Mouse (Mus musculus): ENCODE measurements at regions not wholly inside any gene's neighbourhood (a gene's known extent, or its start where the extent isn't known, plus 50 kb on each side); places are given as distances from the start of the nearest gene placed in this dataset.

DNA sequence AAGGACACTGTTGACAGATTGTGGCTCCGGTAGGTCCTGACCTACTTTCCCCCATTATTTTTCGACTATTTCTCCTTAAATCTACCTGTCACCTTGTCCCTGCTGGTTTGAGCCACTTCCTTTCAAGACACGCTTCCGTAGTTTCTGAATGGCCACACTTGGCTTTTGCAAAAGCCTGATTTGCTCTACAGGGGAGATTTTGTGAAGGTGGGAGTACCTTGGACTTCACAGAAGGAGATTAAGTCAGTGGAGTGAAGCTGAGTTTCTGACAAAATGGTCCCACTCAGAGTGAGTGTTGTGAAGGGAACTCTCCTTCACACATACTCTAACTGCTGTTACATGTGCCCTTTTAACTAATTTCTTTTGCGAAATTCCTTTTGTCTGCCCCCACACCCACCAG lies 157.0 kb upstream of the 4931417E11Rik start:
- Histone ChIP-seq H3K4me1 (ENCODE audit: control insufficient read depth, insufficient read depth) (no peaks in the 10 kb centered on the region), H3K4me3 (ENCODE audit: low read depth, low read length) (no peak overlapping the region), H3K36me3 (replicated peaks; ENCODE audit: control insufficient read depth, insufficient read depth, low read length) (no peaks in the 10 kb centered on the region), H3K9ac (replicated peaks; ENCODE audit: low read depth, low read length) (no peak overlapping the region), H3K27me3 (ENCODE audit: control insufficient read depth, insufficient read depth, low read length) (no peaks in the 10 kb centered on the region), H3K27ac (ENCODE audit: low read depth) (no peak overlapping the region), H3K9me3 (replicated peaks; ENCODE audit: control insufficient read depth, low read length) (no peaks in the 10 kb centered on the region), H3K4me2 (ENCODE audit: low read depth, low read length) (no peak overlapping the region)
- ATAC-seq (ENCODE audit: insufficient read depth, low read depth) (no peak), DNase-seq (ENCODE audit: low spot score) (no peak)
- no peak for TF ChIP-seq EP300 (IDR thresholded peaks at IDR 0.05; ENCODE audit: low read depth)
- TF ChIP-seq CTCF (IDR thresholded peaks at IDR 0.05; ENCODE audit: low read depth) = no peak
- 67% methylated on average over 5 of the region's 5 CpGs for WGBS

- no peak overlapping the region for H3K4me3 ChIP-seq (ENCODE audit: low read depth, low read length)
- H3K9ac ChIP-seq (replicated peaks; ENCODE audit: low read depth, low read length) = no peak overlapping the region
- no peaks in the 10 kb centered on the region for H3K27me3 ChIP-seq (ENCODE audit: control insufficient read depth, insufficient read depth, low read length)
- TF ChIP-seq CTCF (IDR thresholded peaks at IDR 0.05; ENCODE audit: low read depth) (no peak), EP300 (IDR thresholded peaks at IDR 0.05; ENCODE audit: low read depth) (no peak)
- no peaks in the 10 kb centered on the region for H3K4me1 ChIP-seq (ENCODE audit: control insufficient read depth, insufficient read depth)
- DNase-seq (ENCODE audit: low spot score) (no peak), ATAC-seq (ENCODE audit: insufficient read depth, low read depth) (no peak)
- no peak overlapping the region for H3K27ac ChIP-seq (ENCODE audit: low read depth)
- 83% methylated on average over 1 of the region's 1 CpGs for WGBS
- no peaks in the 10 kb centered on the region for H3K36me3 ChIP-seq (replicated peaks; ENCODE audit: control insufficient read depth, insufficient read depth, low read length)
- no peak overlapping the region for H3K4me2 ChIP-seq (ENCODE audit: low read depth, low read length)
- H3K9me3 ChIP-seq (replicated peaks; ENCODE audit: control insufficient read depth, low read length) = no peaks in the 10 kb centered on the region
Measured at GRCm38 (mm10) chr6:73624211-73624610, 154.7 kb upstream of the 4931417E11Rik start.

GRCm38 (mm10) chr6:73621839-73622426 lies 152.5 kb upstream of the 4931417E11Rik start:
- 71% methylated on average over 4 of the region's 4 CpGs for WGBS
- no peak for DNase-seq (ENCODE audit: low spot score)
- no peak overlapping the region for H3K27ac ChIP-seq (ENCODE audit: low read depth)
- no peak for ATAC-seq (ENCODE audit: insufficient read depth, low read depth)
- no peak overlapping the region for H3K4me3 ChIP-seq (ENCODE audit: low read depth, low read length)
- no peaks in the 10 kb centered on the region for H3K27me3 ChIP-seq (ENCODE audit: control insufficient read depth, insufficient read depth, low read length)
- no peaks in the 10 kb centered on the region for H3K9me3 ChIP-seq (replicated peaks; ENCODE audit: control insufficient read depth, low read length)
- H3K9ac ChIP-seq (replicated peaks; ENCODE audit: low read depth, low read length) = no peak overlapping the region
- no peak for TF ChIP-seq EP300 (IDR thresholded peaks at IDR 0.05; ENCODE audit: low read depth)
- no peak for TF ChIP-seq CTCF (IDR thresholded peaks at IDR 0.05; ENCODE audit: low read depth)
- no peaks in the 10 kb centered on the region for H3K4me1 ChIP-seq (ENCODE audit: control insufficient read depth, insufficient read depth)
- no peak overlapping the region for H3K4me2 ChIP-seq (ENCODE audit: low read depth, low read length)
- no peaks in the 10 kb centered on the region for H3K36me3 ChIP-seq (replicated peaks; ENCODE audit: control insufficient read depth, insufficient read depth, low read length)

DNA sequence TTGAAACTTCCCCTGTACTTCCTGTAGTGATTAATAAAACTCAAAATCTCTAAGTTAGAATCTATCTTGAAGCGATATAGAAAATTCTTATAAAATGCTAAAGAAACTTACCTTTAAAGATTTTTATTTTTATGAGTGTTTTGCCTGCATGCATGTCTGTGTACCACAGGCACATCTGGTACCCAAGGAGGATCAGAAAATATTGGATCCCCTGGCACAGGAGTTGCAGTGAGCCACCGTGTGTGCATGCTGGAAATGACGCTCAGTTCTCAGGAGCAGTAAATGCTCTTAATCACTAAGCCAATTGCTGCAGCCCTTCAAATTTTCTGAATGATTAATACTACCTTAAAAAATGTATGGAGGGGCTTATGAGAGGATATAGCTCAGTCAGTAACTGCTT lies 142.8 kb upstream of the 4931417E11Rik start:
- H3K4me1 ChIP-seq (ENCODE audit: control insufficient read depth, insufficient read depth) = no peaks in the 10 kb centered on the region
- no peak for DNase-seq (ENCODE audit: low spot score)
- TF ChIP-seq EP300 (IDR thresholded peaks at IDR 0.05; ENCODE audit: low read depth) (no peak), CTCF (IDR thresholded peaks at IDR 0.05; ENCODE audit: low read depth) (no peak)
- no peaks in the 10 kb centered on the region for H3K27me3 ChIP-seq (ENCODE audit: control insufficient read depth, insufficient read depth, low read length)
- no peaks in the 10 kb centered on the region for H3K36me3 ChIP-seq (replicated peaks; ENCODE audit: control insufficient read depth, insufficient read depth, low read length)
- no peaks in the 10 kb centered on the region for H3K9me3 ChIP-seq (replicated peaks; ENCODE audit: control insufficient read depth, low read length)
- no peak overlapping the region for H3K9ac ChIP-seq (replicated peaks; ENCODE audit: low read depth, low read length)
- WGBS = 74% methylated on average over 3 of the region's 3 CpGs
- H3K4me2 ChIP-seq (ENCODE audit: low read depth, low read length) = no peak overlapping the region
- no peak overlapping the region for H3K4me3 ChIP-seq (ENCODE audit: low read depth, low read length)
- no peak for ATAC-seq (ENCODE audit: insufficient read depth, low read depth)
- H3K27ac ChIP-seq (ENCODE audit: low read depth) = no peak overlapping the region

DNA sequence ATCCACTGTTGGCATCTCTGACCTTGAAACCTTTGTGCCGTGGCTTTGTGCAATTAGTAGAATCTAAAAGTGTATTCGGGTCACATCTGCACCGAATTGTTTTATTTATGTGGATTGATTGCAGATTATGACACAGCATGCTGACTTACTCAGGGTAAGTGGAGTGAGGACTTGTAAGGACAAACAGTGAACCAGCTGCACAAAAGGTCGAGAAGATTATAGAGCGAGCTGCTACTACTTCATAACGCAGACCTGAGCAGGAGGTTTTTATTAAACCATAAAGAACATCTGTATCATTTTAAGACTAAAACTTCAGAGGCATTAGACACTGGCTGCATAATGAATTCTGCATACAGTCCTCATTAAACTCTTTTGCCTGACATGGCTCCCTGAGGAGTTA lies 142.4 kb upstream of the 4931417E11Rik start:
- DNase-seq (ENCODE audit: low spot score) (no peak), ATAC-seq (ENCODE audit: insufficient read depth, low read depth) (no peak)
- no peak overlapping the region for H3K27ac ChIP-seq (ENCODE audit: low read depth)
- H3K27me3 ChIP-seq (ENCODE audit: control insufficient read depth, insufficient read depth, low read length) = no peaks in the 10 kb centered on the region
- H3K36me3 ChIP-seq (replicated peaks; ENCODE audit: control insufficient read depth, insufficient read depth, low read length) = no peaks in the 10 kb centered on the region
- no peak overlapping the region for H3K9ac ChIP-seq (replicated peaks; ENCODE audit: low read depth, low read length)
- H3K4me1 ChIP-seq (ENCODE audit: control insufficient read depth, insufficient read depth) = no peaks in the 10 kb centered on the region
- TF ChIP-seq EP300 (IDR thresholded peaks at IDR 0.05; ENCODE audit: low read depth) = no peak
- no peak for TF ChIP-seq CTCF (IDR thresholded peaks at IDR 0.05; ENCODE audit: low read depth)
- 77% methylated on average over 6 of the region's 6 CpGs for WGBS
- no peak overlapping the region for H3K4me3 ChIP-seq (ENCODE audit: low read depth, low read length)
- no peaks in the 10 kb centered on the region for H3K9me3 ChIP-seq (replicated peaks; ENCODE audit: control insufficient read depth, low read length)
- no peak overlapping the region for H3K4me2 ChIP-seq (ENCODE audit: low read depth, low read length)

DNA sequence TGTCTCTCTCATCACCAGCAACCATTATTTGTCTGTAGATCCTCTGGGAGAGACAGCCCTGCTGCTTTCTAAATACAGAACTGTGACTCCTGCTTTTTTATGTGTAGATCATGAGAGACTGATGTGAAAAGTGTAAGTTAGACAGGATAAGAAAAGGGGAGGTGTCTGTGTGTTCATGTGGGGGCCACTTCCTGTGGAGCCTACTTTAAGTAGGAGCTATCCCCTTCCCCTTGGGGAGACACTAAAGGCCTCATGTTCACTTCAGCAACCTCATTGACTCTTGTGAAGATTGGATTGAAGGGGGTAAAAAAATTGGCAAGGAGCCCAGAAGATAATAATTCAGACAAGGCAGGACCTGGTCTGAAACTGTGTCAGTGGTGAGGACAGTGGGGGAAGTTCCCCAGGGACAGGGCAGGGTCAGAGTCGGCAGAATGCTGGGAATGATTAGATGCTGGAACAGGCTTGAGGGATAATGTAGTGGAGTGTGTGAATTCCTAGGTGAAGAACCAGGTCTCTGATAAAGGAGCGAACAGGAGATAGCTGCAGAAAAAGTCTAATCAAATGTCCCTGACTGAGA lies 140.7 kb upstream of the 4931417E11Rik start:
- WGBS = 9% methylated on average over 2 of the region's 2 CpGs
- DNase-seq (ENCODE audit: low spot score) = no peak

More for the DNA sequence above, 140.7 kb upstream of the 4931417E11Rik start:
- Histone ChIP-seq H3K9ac (replicated peaks; ENCODE audit: low read depth, low read length) (no peak overlapping the region), H3K4me1 (ENCODE audit: control insufficient read depth, insufficient read depth) (no peaks in the 10 kb centered on the region), H3K4me2 (ENCODE audit: low read depth, low read length) (no peak overlapping the region), H3K27me3 (ENCODE audit: control insufficient read depth, insufficient read depth, low read length) (no peaks in the 10 kb centered on the region), H3K9me3 (replicated peaks; ENCODE audit: control insufficient read depth, low read length) (no peaks in the 10 kb centered on the region), H3K27ac (ENCODE audit: low read depth) (no peak overlapping the region), H3K36me3 (replicated peaks; ENCODE audit: control insufficient read depth, insufficient read depth, low read length) (no peaks in the 10 kb centered on the region), H3K4me3 (ENCODE audit: low read depth, low read length) (no peak overlapping the region)
- ATAC-seq (ENCODE audit: insufficient read depth, low read depth) = no peak
- TF ChIP-seq CTCF (IDR thresholded peaks at IDR 0.05; ENCODE audit: low read depth) = no peak
- no peak for TF ChIP-seq EP300 (IDR thresholded peaks at IDR 0.05; ENCODE audit: low read depth)
